Mouse (Mus musculus) urinary bladder, adult 2 months (tissue): ENCODE results near the gene Rufy4. TPM values are rescaled to one million over a fixed set of nuclear protein-coding genes. Genes with fewer than 3 reads are reported as not detected.

Source experiments
- DNase-seq: peaks from one replicate; pipeline ENCODE4 v3.0.0; 2022; ENCODE audit warnings: low spot score
- polyA plus RNA-seq: library from polyadenylated mRNA; depleted of rRNA; stranded (reverse); fragments of >200 nt; gene quantifications from 2 replicates; pipeline ENCODE4 v1.2.3, GENCODE M21; 2012

Rufy4 gene
- polyA plus RNA-seq, 1 experiment, result 1.2 TPM

- DNase-seq, result no peak
Measured at GRCm38 (mm10) chr1:74105660-74106059, 19.7 kb upstream of the Rufy4 start.

- no peak for DNase-seq
Measured at GRCm38 (mm10) chr1:74106214-74106613, 19.1 kb upstream of the Rufy4 start.

DNA sequence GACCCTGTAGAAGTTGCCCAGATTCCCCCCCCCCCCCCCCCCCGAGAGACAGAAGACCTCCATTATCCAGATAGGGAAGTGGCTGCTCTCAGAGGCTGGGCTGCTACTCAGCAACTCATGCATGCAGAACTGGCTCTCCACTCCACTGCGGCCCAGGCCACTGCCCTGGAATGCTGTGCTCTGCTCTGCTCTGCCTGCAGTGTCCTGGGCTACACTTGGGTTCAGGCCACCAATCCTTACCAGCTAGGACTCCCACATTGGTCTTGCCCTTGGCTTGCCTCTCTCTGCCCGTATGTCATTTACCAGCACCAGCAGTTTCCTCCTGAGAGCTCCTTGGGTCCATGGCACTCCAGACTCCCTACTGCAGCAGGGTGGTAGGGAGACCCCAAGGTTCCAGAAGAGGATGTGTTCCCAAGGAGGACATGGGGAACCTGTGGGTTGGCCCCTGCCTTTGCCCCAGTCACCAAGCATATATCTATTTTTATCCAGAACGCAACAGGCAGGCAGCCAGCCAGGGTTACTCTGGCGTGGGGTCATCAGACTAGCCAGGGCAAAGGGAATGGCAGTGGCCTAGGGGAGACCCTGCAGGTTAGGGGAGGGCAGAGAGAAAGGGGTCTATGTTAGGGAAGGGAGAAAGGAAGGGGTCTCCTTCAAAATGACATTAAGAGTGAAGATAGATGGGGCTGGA is 17.3 kb upstream of the Rufy4 start:
- DNase-seq, result no peak

DNA sequence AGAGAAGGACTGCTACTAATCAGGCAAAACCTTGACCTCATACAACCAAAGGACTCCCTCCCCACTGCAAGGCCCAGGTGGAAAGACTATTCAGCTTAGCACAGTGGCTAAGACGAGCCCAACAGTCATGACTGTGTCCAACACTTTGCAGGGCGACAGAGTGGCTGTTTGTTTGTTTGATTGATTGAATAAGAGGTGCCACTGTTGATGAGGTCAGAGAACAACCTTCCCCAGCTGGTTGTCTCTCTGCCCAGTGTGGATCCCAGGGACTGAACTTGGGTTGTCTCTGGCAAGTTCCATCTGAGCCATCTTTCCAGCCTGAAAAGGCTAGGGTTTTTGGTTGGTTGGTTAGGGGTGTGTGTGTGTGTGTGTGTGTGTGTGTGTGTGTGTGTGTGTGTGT is 15.7 kb upstream of the Rufy4 start:
- no peak for DNase-seq

- no peak for DNase-seq
Measured at GRCm38 (mm10) chr1:74110932-74111695, 14.2 kb upstream of the Rufy4 start.

GRCm38 (mm10) chr1:74111696-74112030 is 13.7 kb upstream of the Rufy4 start:
- DNase-seq, result no peak

DNA sequence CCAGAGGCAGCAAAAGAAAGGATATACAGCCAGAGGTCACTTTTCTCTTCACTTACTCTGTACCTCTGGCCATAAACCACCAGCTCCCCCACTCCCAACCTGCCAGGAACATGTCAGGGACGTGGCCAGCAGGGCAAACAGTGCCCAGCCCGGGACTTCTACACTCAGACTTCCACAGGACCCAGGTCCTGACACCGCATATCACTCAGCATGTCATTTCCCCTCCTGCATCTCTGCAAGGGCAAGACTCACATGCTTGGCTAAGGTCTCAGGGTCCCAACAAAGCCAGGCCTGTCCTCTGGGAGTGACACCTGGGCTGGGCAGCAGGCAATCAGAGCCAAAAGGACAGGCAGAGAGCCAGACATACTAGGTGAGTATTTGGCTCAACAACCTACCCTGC is 12.3 kb upstream of the Rufy4 start:
- DNase-seq, result no peak

- no peak for DNase-seq
Measured at GRCm38 (mm10) chr1:74117876-74118275, 7.5 kb upstream of the Rufy4 start.

DNA sequence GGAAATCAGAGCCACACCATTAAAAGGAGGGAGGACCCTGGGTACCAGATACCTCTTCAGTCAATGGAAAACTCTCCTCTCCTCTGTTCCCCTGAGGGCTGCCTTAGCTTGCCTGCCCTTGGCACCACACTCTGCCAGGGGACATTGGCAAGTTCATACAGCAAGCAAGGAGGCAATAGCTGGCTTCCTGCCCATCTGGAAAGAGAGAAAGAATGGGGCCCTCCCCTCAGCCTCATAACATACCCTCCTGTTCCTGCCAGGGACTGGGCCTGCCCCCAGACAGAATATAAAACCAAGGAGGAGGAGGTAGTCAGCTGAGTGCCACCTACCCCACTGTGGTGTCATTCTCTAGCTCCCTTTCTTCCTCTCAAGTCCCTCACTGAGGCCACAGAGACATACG is 6.2 kb upstream of the Rufy4 start:
- no peak for DNase-seq

- DNase-seq, result no peak
Measured at GRCm38 (mm10) chr1:74121138-74121537, 4.2 kb upstream of the Rufy4 start.

DNA sequence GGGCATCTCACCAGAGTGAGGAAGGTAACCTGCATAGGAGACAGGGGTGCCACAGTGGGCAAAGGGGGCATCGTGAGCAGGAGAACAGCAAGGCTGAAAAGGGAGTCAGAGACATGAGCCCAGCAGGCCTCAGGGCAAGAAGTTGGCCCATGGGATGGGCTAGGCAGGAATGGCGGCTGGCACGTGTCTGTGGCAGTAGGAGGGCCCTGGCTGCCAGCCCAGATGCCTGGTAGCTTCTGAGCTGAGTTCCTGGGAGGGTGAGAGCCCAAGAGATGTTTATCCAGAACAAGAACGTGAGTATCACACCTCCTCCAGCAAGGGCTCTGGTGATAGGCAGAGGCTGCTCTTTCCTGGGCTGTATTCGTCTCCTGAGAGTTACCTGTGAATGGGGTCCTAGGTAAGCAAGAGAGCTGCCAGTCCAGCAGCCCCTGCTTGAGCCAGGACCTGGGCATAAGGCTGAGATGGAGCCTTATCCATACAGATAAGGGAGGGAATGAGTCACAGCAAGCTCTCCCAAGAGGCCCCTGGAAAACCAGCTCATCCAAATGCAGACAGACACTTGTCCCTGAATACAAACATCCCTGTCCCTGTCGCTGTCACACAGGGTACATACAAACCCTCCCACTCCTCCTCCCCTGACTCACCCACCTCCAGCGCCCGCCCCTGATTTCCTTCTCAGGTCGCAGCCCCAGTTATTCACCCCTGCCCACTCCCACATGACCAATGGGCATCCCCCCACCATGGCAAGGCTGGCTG is 3.3 kb upstream of the Rufy4 start:
- peak; percentile 43 for DNase-seq

DNA sequence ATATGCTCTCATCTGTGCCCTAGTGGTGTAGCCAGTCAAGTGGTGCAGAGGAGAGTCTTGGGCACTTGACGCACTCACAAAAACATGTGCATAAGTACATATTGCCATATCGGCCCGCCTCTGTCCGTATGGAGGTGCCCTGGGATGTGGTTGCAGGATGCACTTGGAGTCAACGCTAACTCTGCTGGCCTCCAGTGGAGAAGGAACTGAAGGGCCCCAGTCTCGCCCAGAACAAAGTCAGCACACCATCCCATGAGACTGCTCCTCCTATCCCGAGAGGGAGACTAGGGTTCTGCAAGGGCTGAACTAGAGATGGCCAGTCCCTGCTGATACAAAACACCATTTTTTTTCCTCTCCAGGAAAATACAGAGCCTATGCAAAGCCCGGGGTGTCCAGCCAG is 2.1 kb upstream of the Rufy4 start:
- DNase-seq, result no peak

- peak; percentile 55 for DNase-seq
Measured at GRCm38 (mm10) chr1:74124021-74124981, 1.0 kb upstream of the Rufy4 start, which contains the start of gene Tns1. Tns1 (minus strand) TSS chr1:74124449.

GRCm38 (mm10) chr1:74130883-74131659 is 5.7 kb downstream of the Rufy4 start:
- DNase-seq, result no peak

DNA sequence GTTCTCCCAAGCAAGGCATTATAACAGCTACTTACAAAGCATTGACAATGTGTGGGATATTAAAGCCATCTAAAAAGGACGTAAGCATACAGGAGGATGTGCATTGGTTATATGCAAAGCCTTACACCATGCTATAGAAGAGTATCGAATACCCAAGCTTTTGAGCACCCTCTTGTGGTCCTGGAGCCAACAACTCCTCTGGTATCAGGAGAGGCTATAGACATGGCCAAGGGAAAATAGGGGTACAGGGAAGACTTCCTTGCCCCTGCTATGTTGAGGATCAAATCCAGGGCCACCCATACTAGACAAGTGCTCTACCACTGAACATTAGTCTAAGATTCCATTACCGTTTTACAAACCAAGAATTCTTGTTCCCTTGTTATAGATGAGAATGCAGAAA is 6.7 kb downstream of the Rufy4 start:
- DNase-seq, result no peak

DNA sequence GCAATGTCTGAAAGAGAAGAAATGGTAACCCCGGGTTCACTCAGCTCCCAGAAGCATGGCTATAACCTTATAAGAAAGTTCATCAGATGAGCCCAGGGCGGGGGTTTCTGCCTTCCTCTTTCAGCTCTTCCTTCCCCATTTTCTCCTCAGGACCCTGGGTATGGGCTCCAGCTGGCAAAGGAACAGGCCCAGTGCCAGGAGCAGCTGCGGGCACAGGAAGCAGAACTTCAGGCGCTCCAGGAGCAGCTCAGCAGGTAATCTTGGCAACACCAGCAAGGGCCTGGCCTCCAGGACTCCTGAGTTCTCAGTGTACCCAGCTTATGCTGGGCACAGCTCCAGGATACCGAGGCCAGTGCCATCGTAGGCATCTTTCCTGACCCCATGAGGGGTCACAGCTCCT is 8.6 kb downstream of the Rufy4 start:
- no peak for DNase-seq

GRCm38 (mm10) chr1:74135326-74135950 is 10.1 kb downstream of the Rufy4 start:
- DNase-seq, result no peak

- DNase-seq, result no peak
Measured at GRCm38 (mm10) chr1:74139415-74139814, 14.1 kb downstream of the Rufy4 start.

DNA sequence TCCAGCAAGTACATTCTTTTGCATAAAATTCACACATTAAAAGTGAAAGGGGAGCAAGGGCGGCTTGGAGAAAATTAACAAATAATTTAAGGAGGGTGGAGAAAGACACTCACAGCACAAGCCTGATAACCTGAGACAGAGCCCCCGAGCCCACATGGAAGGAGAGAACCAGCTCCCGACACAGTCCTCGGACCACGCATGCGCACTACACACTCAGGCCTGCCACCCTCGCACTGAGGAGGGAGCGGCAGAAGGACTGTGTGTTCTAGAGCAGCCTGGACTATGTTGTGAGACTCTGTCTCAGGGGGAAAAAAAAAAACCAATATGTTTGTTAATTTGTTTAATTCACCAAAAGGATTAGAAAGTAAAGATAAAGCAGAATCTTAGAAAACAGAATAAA is 16.4 kb downstream of the Rufy4 start:
- no peak for DNase-seq
